Mouse (Mus musculus) hindlimb bud, embryonic 11.5 days (tissue): ENCODE results near the gene Adamts15.

ENCODE experiments used
- DNase-seq: peaks from one replicate; pipeline ENCODE4 v3.0.0-alpha.2; 2012; ENCODE audit warnings: low read depth, low spot score; ENCODE audit errors: extremely low spot score

Adamts15 gene

GRCm38 (mm10) chr9:30886276-30886675 lies 36.0 kb downstream of the Adamts15 start:
- DNase-seq, result no peak

GRCm38 (mm10) chr9:30880553-30880952 lies 41.7 kb downstream of the Adamts15 start:
- no peak for DNase-seq

DNA sequence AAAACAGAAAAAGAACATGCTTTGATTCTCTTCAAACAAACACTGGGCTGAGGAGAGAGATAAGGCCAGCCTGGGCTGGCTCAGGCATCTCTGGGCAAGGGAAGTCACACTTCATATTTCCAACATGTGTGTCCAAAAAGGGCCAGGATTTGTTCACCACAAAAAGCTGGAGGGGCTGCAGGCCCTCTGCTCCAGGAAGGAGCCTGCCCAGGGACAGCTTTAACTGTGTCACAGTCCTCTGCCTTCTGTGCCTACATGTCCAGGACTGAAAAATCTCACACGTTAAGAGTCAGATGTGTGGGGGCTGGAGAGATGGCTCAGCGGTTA lies 42.3 kb downstream of the Adamts15 start:
- DNase-seq, result no peak

GRCm38 (mm10) chr9:30879248-30879946 lies 42.9 kb downstream of the Adamts15 start:
- no peak for DNase-seq

GRCm38 (mm10) chr9:30876552-30876951 lies 45.7 kb downstream of the Adamts15 start:
- DNase-seq, result no peak

- DNase-seq, result no peak
Observed at GRCm38 (mm10) chr9:30855837-30856236, 66.4 kb downstream of the Adamts15 start.

DNA sequence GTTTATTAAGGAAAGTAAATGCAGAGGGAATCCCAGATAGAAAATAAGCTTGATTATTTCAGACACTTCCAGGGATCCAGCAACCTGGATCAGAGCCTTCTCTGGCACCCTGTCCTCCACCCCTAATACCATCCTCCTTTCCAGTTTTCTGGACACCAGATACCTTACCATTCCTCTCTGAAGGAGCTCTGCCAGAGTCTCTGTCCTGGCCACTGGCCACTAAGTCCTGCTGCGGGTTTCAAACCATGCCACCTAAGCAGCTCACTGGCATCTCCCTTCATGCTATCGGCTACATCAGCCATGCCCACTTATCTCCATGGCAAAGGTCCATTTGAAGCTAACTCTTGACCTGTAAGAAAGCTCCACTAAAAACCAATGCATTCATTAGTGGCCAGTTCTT lies 70.4 kb downstream of the Adamts15 start:
- no peak for DNase-seq

GRCm38 (mm10) chr9:30849951-30850350 lies 72.3 kb downstream of the Adamts15 start:
- DNase-seq, result no peak

- no peak for DNase-seq
Observed at GRCm38 (mm10) chr9:30849444-30849843, 72.8 kb downstream of the Adamts15 start.
